Mouse (Mus musculus): ENCODE measurements around the gene Gm648. TPM values are rescaled to one million over a fixed set of nuclear protein-coding genes. Genes with fewer than 3 reads are reported as not detected.
"Not testable (repeated sequence)": the region's sequence is repeated elsewhere in the genome, so short reads cannot be mapped to it uniquely, and the experiment has no call there.

The Gm648 gene
- not detected for total RNA-seq (2021)

- DNase-seq (ENCODE audit: extremely low spot score in 1 of 2, low spot score in 2 of 2): no peak
- intact Hi-C loops (cut with DNase I): no loop called here
Observed at GRCm38 (mm10) chrX:56549506-56549905, at the start of gene Gm648. Gene Gm648 (minus strand): TSS chrX:56549606.

- peak; percentile 91 to 95 for DNase-seq (ENCODE audit: extremely low spot score in 1 of 2, low spot score in 2 of 2)
- intact Hi-C loops (cut with DNase I): no loop called here
Observed at GRCm38 (mm10) chrX:56597887-56598640, 48.7 kb upstream of the Gm648 start, which contains the start of gene Mmgt1. Gene Mmgt1 (minus strand): TSS chrX:56598069.

- intact Hi-C loops (cut with DNase I): no loop called here
- peak in 1 of 2 experiments; percentile 25 for DNase-seq (ENCODE audit: extremely low spot score in 1 of 2, low spot score in 2 of 2)
Observed at GRCm38 (mm10) chrX:56597219-56597886, 47.9 kb upstream of the Gm648 start.

GRCm38 (mm10) chrX:56578200-56578599 is 28.8 kb upstream of the Gm648 start:
- no peak for DNase-seq (ENCODE audit: extremely low spot score in 1 of 2, low spot score in 2 of 2)
- intact Hi-C loops (cut with DNase I): no loop called here

GRCm38 (mm10) chrX:56572465-56572864 is 23.1 kb upstream of the Gm648 start:
- DNase-seq (ENCODE audit: extremely low spot score in 1 of 2, low spot score in 2 of 2): no peak
- intact Hi-C loops (cut with DNase I): no loop called here

- DNase-seq (ENCODE audit: extremely low spot score in 1 of 2, low spot score in 2 of 2): no peak
- intact Hi-C loops (cut with DNase I): no loop called here
Observed at GRCm38 (mm10) chrX:56553584-56553983, 4.2 kb upstream of the Gm648 start.

GRCm38 (mm10) chrX:56537162-56537561 is 12.2 kb downstream of the Gm648 start:
- intact Hi-C loops (cut with DNase I): no loop called here
- peak; percentile 7 to 35 for DNase-seq (ENCODE audit: extremely low spot score in 1 of 2, low spot score in 2 of 2)

- peak; percentile 20 to 47 for DNase-seq (ENCODE audit: extremely low spot score in 1 of 2, low spot score in 2 of 2)
- intact Hi-C loops (cut with DNase I): no loop called here
Observed at GRCm38 (mm10) chrX:56531266-56531665, 18.1 kb downstream of the Gm648 start.

GRCm38 (mm10) chrX:56524442-56524841 is 25.0 kb downstream of the Gm648 start, which contains the start of gene Gm10477:
Gene Gm10477 (plus strand): TSS chrX:56524742.
- intact Hi-C loops (cut with DNase I); DNase-seq (ENCODE audit: extremely low spot score in 1 of 2, low spot score in 2 of 2): not testable (repeated sequence)

- no peak for DNase-seq (ENCODE audit: extremely low spot score in 1 of 2, low spot score in 2 of 2)
- intact Hi-C loops (cut with DNase I): no loop called here
Observed at GRCm38 (mm10) chrX:56497241-56497640, 52.2 kb downstream of the Gm648 start.

Small RNAs within 50 kb of the gene (microRNA-seq; reads per million reads assigned to microRNA genes)
- gene Mir5116: not detected

Other genes with a start within 250 kb of the Gm648 start
- 1 to 10 TPM; 4.6 to 5.3 TPM for gene Zfp449, start 203.2 kb downstream of the Gm648 start, total RNA-seq (2021)
- gene Smim10l2a, start 175.0 kb downstream of the Gm648 start, total RNA-seq (2021): 10 to 100 TPM; 42.6 to 48.1 TPM
- not detected for gene Gm2174, start 101.6 kb downstream of the Gm648 start, total RNA-seq (2021)
- gene Ints6l, start 94.7 kb downstream of the Gm648 start, total RNA-seq (2021): 10 to 100 TPM; 32.0 to 40.7 TPM
- not detected for gene Gm10477, start 24.9 kb downstream of the Gm648 start, total RNA-seq (2021)
- gene Mmgt1, start 48.5 kb upstream of the Gm648 start, total RNA-seq (2021): 10 to 100 TPM; 36.7 to 37.8 TPM
- gene Slc9a6, start 60.2 kb upstream of the Gm648 start, total RNA-seq (2021): 100 to 1,000 TPM in 1 of 2 experiments, 10 to 100 TPM in 1; 93.7 to 109 TPM
- 100 to 1,000 TPM; 175 to 185 TPM for gene Fhl1, start 182.2 kb upstream of the Gm648 start, total RNA-seq (2021)

All from left cerebral cortex, postnatal 10 days (tissue).